Mouse (Mus musculus) liver, postnatal 0 days (tissue): ENCODE measurements at regions not wholly inside any gene's neighbourhood (a gene's known extent, or its start where the extent isn't known, plus 50 kb on each side); places are given as distances from the start of the nearest gene placed in this dataset.

Experiments used
- CTCF ChIP-seq: sonication (generic); IDR thresholded peaks from 2 replicates; pipeline ENCODE4 v1.5.1; 2016; ENCODE audit warnings: antibody characterized with exemption, low read depth
- EP300 ChIP-seq: IDR thresholded peaks from 2 replicates; pipeline ENCODE4 v1.6.1; 2016; ENCODE audit warnings: antibody characterized with exemption, low read depth, mild to moderate bottlenecking

GRCm38 (mm10) chr14:87289708-87290243 is 126.7 kb upstream of the Tdrd3 start:
- TF ChIP-seq CTCF (no peak), EP300 (no peak)
